Mouse (Mus musculus) embryonic stem cell, embryonic (primary cell): ENCODE data around the gene Mup20.
"Not testable (repeated sequence)": the region's sequence is repeated elsewhere in the genome, so short reads cannot be mapped to it uniquely, and the experiment has no call there.

ENCODE experiments used
- CTCF ChIA-PET, 4 experiments: fragments of 300-600 bp in 2 of 4; fragments of 350-600 bp in 2 of 4; sonication (Branson Sonifier 250); formaldehyde crosslinking; loops; one replicate each; lab custom pipeline; 2022; ENCODE audit warnings: inconsistent platforms in 2 of 4; lab: Charles Lee
- POLR2A ChIA-PET, 4 experiments: fragments of 300-600 bp in 2 of 4; fragments of 350-600 bp in 2 of 4; sonication (Branson Sonifier 250); formaldehyde crosslinking; loops; one replicate each; lab custom pipeline; 2022; ENCODE audit warnings: antibody characterized with exemption in 4 of 4, inconsistent platforms in 1 of 4; lab: Charles Lee

The Mup20 gene

DNA sequence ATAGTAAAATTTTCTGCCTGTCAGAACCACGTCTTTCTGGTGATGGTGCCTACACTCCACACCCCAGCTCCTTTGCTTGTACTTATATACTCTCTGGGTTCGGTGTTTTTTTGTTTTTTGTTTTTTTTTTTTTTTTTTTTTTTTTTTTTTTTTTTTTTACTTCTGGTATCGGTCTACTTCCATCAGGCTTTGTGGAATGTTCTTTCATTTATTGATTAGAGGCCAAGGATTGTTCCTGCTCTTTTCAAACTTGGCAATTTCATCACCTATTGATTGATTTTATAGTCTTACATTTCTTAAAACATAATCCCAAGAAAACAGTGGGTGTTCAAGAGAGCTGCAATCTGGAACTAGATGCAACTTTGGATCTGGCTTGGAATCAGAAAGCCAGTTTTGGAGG, at the start of gene Mup20:
Mup20 (minus strand) TSS at position 101 of the 400 bp plus-strand sequence.
- POLR2A ChIA-PET, CTCF ChIA-PET: not testable (repeated sequence)

- CTCF ChIA-PET, POLR2A ChIA-PET: not testable (repeated sequence)
These were observed 49.4 kb upstream of the Mup20 start for GRCm38 (mm10) chr4:62103366-62103765.

GRCm38 (mm10) chr4:62087953-62088352, 34.0 kb upstream of the Mup20 start:
- POLR2A ChIA-PET = no interaction called here

DNA sequence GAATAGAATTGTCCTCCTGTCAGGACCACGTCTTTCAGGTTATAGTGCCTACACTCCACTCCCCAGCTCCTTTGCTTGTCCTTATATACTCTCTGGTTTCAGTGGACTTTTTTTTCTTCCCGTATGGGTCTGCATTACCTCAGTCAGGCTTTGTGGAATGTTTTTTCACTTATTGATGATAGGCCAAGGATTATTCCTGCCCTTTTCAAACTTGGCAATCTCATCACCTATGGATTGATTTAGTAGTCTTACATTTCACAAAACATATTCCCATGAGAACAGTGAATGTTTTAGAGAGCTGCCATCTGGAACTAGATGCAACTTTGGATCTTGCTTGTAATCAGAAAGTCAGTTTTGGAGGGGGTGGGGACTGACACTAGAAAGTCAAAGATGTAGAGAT, 33.3 kb upstream of the Mup20 start, which contains the start of gene Mup3:
Mup3 (minus strand) TSS at position 102 of the 400 bp plus-strand sequence.
- ChIA-PET CTCF (no interaction called here), POLR2A (no interaction called here)

More at GRCm38 (mm10) chr4:62087953-62088352, 34.0 kb upstream of the Mup20 start:
- CTCF ChIA-PET = no interaction called here

GRCm38 (mm10) chr4:62082755-62083154, 28.8 kb upstream of the Mup20 start:
- POLR2A ChIA-PET = interaction anchor here in 1 of 4 experiments (0.6 kb wide), 1 partner anchor 168 kb away, joined by 3 read pairs; no protein-coding TSS in a partner anchor
- CTCF ChIA-PET = no interaction called here

DNA sequence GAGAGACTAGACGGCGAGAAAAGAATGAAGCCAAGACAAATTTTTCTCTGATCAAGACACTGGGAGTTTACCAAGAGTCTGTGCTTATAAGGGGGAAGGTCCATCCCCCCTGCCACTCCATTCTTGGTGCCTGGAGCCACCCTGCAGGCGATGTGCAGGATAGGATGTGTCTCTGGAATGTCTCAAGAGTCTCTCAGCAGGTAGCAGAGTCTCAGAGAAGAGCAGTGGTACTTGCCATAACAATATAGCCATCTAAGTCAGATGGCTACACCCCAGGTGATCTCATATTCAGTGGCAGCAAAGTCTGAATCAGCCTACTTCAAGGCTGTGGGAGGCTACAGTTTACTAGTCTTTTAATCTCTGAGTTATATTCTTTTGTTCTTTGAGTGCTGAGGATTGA, 21.2 kb upstream of the Mup20 start:
- ChIA-PET POLR2A (no interaction called here), CTCF (no interaction called here)

- POLR2A ChIA-PET, CTCF ChIA-PET: not testable (repeated sequence)
These were observed 822 bp upstream of the Mup20 start for GRCm38 (mm10) chr4:62054780-62055179.

DNA sequence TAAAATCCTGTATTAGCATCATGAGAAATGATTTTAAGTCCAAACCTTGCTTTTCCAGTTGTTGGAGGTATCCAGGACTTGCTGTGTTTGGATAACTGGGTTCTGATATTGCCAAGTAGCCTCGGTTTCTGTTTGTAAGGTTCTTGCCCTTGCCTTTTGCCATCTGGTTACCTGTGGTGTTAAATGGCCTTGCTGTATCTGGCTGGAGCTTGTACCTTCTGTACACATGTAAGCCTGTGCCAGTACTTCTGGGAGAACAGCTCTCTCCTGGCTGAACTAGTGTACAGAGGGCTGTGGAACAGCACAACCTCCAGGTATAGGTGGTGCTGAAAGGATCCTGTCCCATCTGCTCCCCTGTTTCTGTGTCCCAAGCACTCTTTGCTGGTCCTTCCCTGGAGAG, 27.7 kb downstream of the Mup20 start:
- CTCF ChIA-PET = no interaction called here
- POLR2A ChIA-PET = interaction anchor here in 1 of 4 experiments (0.6 kb wide), 1 partner anchor 1827 kb away, joined by 5 read pairs; no protein-coding TSS in a partner anchor

DNA sequence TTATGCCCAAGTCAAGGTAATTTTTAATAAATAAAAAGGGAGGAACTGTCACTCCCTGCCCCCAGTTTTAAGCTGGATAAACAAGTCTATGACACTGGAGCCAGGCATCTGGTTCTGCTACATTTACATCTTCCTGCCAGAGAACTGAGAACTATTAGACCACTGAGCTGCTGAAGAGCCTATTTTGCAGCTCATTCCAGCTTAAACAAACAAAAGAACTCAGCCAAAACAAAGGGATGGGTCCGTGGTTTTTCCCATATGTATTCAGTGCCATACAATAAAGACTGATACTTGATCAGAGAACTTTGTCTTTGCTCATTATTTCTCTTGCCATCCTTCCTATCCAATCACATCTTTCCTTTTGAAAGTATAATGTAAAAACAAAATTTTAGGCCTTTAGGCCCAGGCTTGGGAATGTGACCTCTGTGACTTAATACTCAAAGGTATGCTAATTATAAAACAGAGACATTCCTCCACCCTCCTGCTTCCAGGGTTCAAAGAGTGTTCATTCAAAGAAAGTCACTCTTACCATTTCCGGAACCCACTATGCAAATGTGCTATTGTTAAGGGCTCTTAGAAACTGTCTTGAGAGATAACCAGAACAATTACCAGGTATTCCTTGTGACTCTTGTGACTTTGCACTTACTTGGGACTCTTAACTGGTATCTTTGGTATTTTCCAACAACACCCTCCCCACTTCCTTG, 29.6 kb downstream of the Mup20 start:
- POLR2A ChIA-PET = interaction anchor here in 1 of 4 experiments (1.0 to 1.1 kb wide), 2 partner anchors 10 to 12 kb away, joined by 3 read pairs; no protein-coding TSS in a partner anchor
- CTCF ChIA-PET = no interaction called here

- POLR2A ChIA-PET = interaction anchor here in 1 of 4 experiments (1.0 to 1.1 kb wide), 2 partner anchors 9 to 11 kb away, joined by 3 read pairs; no protein-coding TSS in a partner anchor
These were observed 30.3 kb downstream of the Mup20 start for GRCm38 (mm10) chr4:62023646-62024045.

GRCm38 (mm10) chr4:62023120-62023519, 30.8 kb downstream of the Mup20 start:
- CTCF ChIA-PET = interaction anchor here in 1 of 4 experiments (0.6 kb wide), 1 partner anchor 1192 kb away, joined by 4 read pairs; no protein-coding TSS in a partner anchor

More at GRCm38 (mm10) chr4:62023646-62024045, 30.3 kb downstream of the Mup20 start:
- CTCF ChIA-PET = interaction anchor here in 1 of 4 experiments (0.6 kb wide), 1 partner anchor 1192 kb away, joined by 4 read pairs; no protein-coding TSS in a partner anchor

GRCm38 (mm10) chr4:62020511-62020910, 33.4 kb downstream of the Mup20 start:
- POLR2A ChIA-PET, CTCF ChIA-PET: not testable (repeated sequence)

More at GRCm38 (mm10) chr4:62023120-62023519, 30.8 kb downstream of the Mup20 start:
- POLR2A ChIA-PET = interaction anchor here in 1 of 4 experiments (1.0 to 1.1 kb wide), 2 partner anchors 9 to 11 kb away, joined by 3 read pairs; no protein-coding TSS in a partner anchor
